Mouse (Mus musculus) lung, postnatal 0 days (tissue): Measurements from ENCODE around the gene Cr2.

Experiments used
- CTCF ChIP-seq: IDR thresholded peaks from 2 replicates; pipeline ENCODE4 v1.5.1; 2016; ENCODE audit warnings: antibody characterized with exemption, mild to moderate bottlenecking
- EP300 ChIP-seq: IDR thresholded peaks from 2 replicates; pipeline ENCODE4 v1.6.1; 2016; ENCODE audit warnings: antibody characterized with exemption, mild to moderate bottlenecking, control low read depth

DNA sequence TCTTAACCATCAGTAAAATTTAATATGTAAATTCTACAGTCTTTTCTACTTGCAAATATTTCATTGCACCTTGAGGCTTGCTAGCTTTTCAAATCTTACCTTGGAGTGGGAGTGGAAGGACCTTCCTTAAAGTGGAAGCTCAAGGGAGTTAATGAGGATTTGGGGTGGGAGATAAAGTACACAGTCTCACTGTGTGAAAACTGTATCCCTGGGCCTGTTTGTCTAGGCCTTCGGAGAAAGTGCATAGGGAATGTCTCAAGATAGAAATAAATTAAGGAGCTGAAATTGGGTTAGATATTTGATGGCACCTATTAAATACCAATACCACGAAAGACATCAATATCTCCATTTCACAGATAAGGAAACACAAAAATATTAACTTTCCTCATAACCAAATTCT lies 46.0 kb downstream of the Cr2 start:
- no peak for TF ChIP-seq CTCF
- no peak for TF ChIP-seq EP300
